Mouse (Mus musculus): ENCODE results near the gene Abcg1. TPM values are rescaled to one million over a fixed set of nuclear protein-coding genes. Genes with fewer than 3 reads are reported as not detected.

The Abcg1 gene
- total and polyA plus RNA-seq, 3 experiments = 2.2 to 4.6 (median 2.2) TPM

DNA sequence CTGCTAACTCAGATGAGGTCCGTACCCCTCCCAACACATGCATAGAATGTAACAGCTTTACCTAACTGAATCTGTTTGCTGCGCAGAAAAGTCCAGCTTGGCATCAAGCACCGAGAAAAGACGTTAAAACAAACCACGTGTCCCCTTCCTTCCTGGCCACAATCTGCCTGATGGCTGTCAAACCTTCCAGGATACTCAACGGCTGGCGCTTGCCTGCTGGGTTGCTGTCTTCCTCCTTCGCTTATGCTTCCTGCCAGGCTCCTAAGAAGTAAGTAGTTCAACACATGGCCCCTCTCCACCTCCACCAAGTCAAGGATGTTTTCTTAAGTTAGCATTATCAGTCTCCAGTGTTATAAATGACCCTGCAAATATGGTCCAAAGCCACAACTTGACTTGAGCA is 96.3 kb downstream of the Abcg1 start:
- dilution Hi-C loops (cut with MboI; ENCODE audit: extremely low pct_ligation_motif_present, extremely low pct_unique_long_range_greater_than_20kb, low sequenced_read_pairs) = no loop called here
- DNase-seq (ENCODE audit: extremely low read depth) = no peak
- peaks cover 5% of the 10 kb centered on the region for H3K9me3 ChIP-seq (replicated peaks; ENCODE audit: low read length)
- no peak overlapping the region for H3K9ac ChIP-seq (ENCODE audit: insufficient read depth, low read depth)
- in situ Hi-C loops (cut with MboI; ENCODE audit: low pct_ligation_motif_present, low pct_unique_long_range_greater_than_20kb, low sequenced_read_pairs) = no loop called here
- no peak overlapping the region for H3K27ac ChIP-seq (ENCODE audit: insufficient read depth, low read depth)
- TF ChIP-seq MAZ (IDR thresholded peaks at IDR 0.05; ENCODE audit: low read depth, low read length) (no peak), E2F4 (IDR thresholded peaks at IDR 0.05; ENCODE audit: insufficient replicate concordance, low read depth, low read length) (no peak), USF1 (IDR thresholded peaks at IDR 0.05; ENCODE audit: low read depth, low read length) (no peak), BHLHE40 (IDR thresholded peaks at IDR 0.05; ENCODE audit: low read depth, low read length) (no peak), ZKSCAN1 (IDR thresholded peaks at IDR 0.05; ENCODE audit: borderline replicate concordance, low read depth, low read length) (no peak), MAX (IDR thresholded peaks at IDR 0.05; ENCODE audit: low read length) (no peak), NRF1 (IDR thresholded peaks at IDR 0.05; ENCODE audit: low read depth, low read length) (no peak), JUN (IDR thresholded peaks at IDR 0.05; ENCODE audit: insufficient read depth, low read depth, low read length) (no peak), JUND (conservative IDR thresholded peaks at IDR 0.05; ENCODE audit: low read depth, low read length) (no peak), MXI1 (IDR thresholded peaks at IDR 0.05; ENCODE audit: low read depth, low read length) (no peak), HCFC1 (IDR thresholded peaks at IDR 0.05; ENCODE audit: low read depth, low read length) (no peak), ZC3H11A (IDR thresholded peaks at IDR 0.05; ENCODE audit: low read depth, low read length) (no peak), TBP (conservative IDR thresholded peaks at IDR 0.05; ENCODE audit: low read depth, low read length) (no peak)
- no peak overlapping the region for H3K4me3 ChIP-seq (replicated peaks in 1 of 3; ENCODE audit: low read depth in 2 of 3, low read length in 2 of 3, poor library complexity in 1 of 3)
- no peaks in the 10 kb centered on the region for H3K4me1 ChIP-seq (ENCODE audit: control insufficient read depth in 1 of 2, insufficient read depth in 2 of 2)
- no peaks in the 10 kb centered on the region for H3K36me3 ChIP-seq (replicated peaks in 1 of 2; ENCODE audit: control insufficient read depth in 1 of 2, insufficient read depth in 1 of 2, low read length in 1 of 2)
- no peak overlapping the region for H3K4me2 ChIP-seq (ENCODE audit: insufficient read depth, low read depth, poor library complexity, severe bottlenecking)
- H3K79me2 ChIP-seq (replicated peaks; ENCODE audit: control insufficient read depth, extremely low read depth, insufficient read depth, poor library complexity, severe bottlenecking) = no peaks in the 10 kb centered on the region
- peaks cover 50% of the 10 kb centered on the region for H3K27me3 ChIP-seq (replicated peaks)

GRCm38 (mm10) chr17:31157921-31158320 is 100.4 kb downstream of the Abcg1 start:
- Histone ChIP-seq H3K9ac (ENCODE audit: insufficient read depth, low read depth) (no peak overlapping the region), H3K4me3 (replicated peaks in 1 of 3; ENCODE audit: low read depth in 2 of 3, low read length in 2 of 3, poor library complexity in 1 of 3) (no peak overlapping the region), H3K79me2 (replicated peaks; ENCODE audit: control insufficient read depth, extremely low read depth, insufficient read depth, poor library complexity, severe bottlenecking) (no peaks in the 10 kb centered on the region), H3K4me2 (ENCODE audit: insufficient read depth, low read depth, poor library complexity, severe bottlenecking) (no peak overlapping the region), H3K27me3 (replicated peaks) (peaks cover 33% of the 10 kb centered on the region), H3K27ac (ENCODE audit: insufficient read depth, low read depth) (no peak overlapping the region), H3K9me3 (replicated peaks; ENCODE audit: low read length) (peaks cover 15% of the 10 kb centered on the region), H3K36me3 (replicated peaks in 1 of 2; ENCODE audit: control insufficient read depth in 1 of 2, insufficient read depth in 1 of 2, low read length in 1 of 2) (no peaks in the 10 kb centered on the region), H3K4me1 (ENCODE audit: control insufficient read depth in 1 of 2, insufficient read depth in 2 of 2) (peaks cover 13 to 14% of the 10 kb centered on the region in 2 experiments)
- in situ Hi-C loops (cut with MboI; ENCODE audit: low pct_ligation_motif_present, low pct_unique_long_range_greater_than_20kb, low sequenced_read_pairs) (no loop called here), dilution Hi-C loops (cut with MboI; ENCODE audit: extremely low pct_ligation_motif_present, extremely low pct_unique_long_range_greater_than_20kb, low sequenced_read_pairs) (no loop called here)
- TF ChIP-seq ELF1 (IDR thresholded peaks at IDR 0.05; ENCODE audit: low read depth, low read length) (no peak), POLR2AphosphoS2 (IDR thresholded peaks at IDR 0.05; ENCODE audit: low read depth, low read length) (no peak), ZC3H11A (IDR thresholded peaks at IDR 0.05; ENCODE audit: low read depth, low read length) (no peak), MAX (IDR thresholded peaks at IDR 0.05; ENCODE audit: low read length) (no peak), PAX5 (IDR thresholded peaks at IDR 0.05; ENCODE audit: low read length) (no peak), UBTF (IDR thresholded peaks at IDR 0.05; ENCODE audit: low read depth, low read length) (no peak), CHD1 (IDR thresholded peaks at IDR 0.05; ENCODE audit: low read depth, low read length) (no peak), MAZ (IDR thresholded peaks at IDR 0.05; ENCODE audit: low read depth, low read length) (no peak), MYC (IDR thresholded peaks at IDR 0.05; ENCODE audit: low read depth, low read length) (no peak), GABPA (IDR thresholded peaks at IDR 0.05; ENCODE audit: insufficient replicate concordance, low read depth, low read length) (no peak), E2F4 (IDR thresholded peaks at IDR 0.05; ENCODE audit: insufficient replicate concordance, low read depth, low read length) (no peak), ETS1 (conservative IDR thresholded peaks at IDR 0.05; ENCODE audit: low read depth, low read length) (no peak), IRF4 (IDR thresholded peaks at IDR 0.05; ENCODE audit: low read depth, low read length) (no peak), BHLHE40 (IDR thresholded peaks at IDR 0.05; ENCODE audit: low read depth, low read length) (no peak), KAT2A (IDR thresholded peaks at IDR 0.05; ENCODE audit: insufficient replicate concordance, low read length) (no peak), SMC3 (IDR thresholded peaks at IDR 0.05; ENCODE audit: low read depth, low read length) (no peak), TBP (conservative IDR thresholded peaks at IDR 0.05; ENCODE audit: low read depth, low read length) (no peak), NELFE (IDR thresholded peaks at IDR 0.05; ENCODE audit: low read depth, low read length) (no peak)
- no peak for DNase-seq (ENCODE audit: extremely low read depth)

Data from CH12.LX (cell line).